Mouse (Mus musculus): Measurements from ENCODE around the gene 1700003E16Rik.

DNA sequence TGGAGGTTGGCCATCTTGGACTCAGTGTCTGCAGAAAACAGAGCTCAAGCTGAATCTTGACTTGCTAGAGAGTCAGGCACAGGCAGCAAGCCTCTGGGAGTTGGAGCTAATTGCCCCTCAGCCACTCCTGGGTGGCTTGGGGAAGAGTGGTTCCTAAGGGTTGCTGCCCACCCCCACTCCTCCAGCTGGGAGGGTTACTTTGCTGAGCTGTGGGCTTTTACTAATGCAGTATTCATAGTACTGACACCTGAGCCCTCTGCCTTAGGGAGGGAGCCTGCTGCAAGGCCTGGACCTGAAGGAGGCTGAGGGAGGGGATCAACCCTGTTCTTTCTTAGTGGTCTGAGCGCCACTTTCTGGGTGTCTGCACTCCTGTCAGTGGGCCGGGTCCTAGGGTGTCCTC is 30.7 kb downstream of the 1700003E16Rik start:
- TF ChIP-seq CTCF (IDR thresholded peaks at IDR 0.05; ENCODE audit: low read depth, low read length) (no peak), POLR2A (IDR thresholded peaks at IDR 0.05; ENCODE audit: insufficient read depth, low read length) (no peak)

Measured in ES-Bruce4 (cell line).